Mouse (Mus musculus) MEL (cell line): ENCODE results near the gene Ppp1r15a.

Experiments
- CTCF ChIP-seq, 3 experiments: IDR thresholded peaks in 2 of 3; conservative IDR thresholded peaks in 1 of 3; 2 replicates each; pipeline ENCODE4 v1.5.1; 2011 to 2012; ENCODE audit warnings: low read length in 3 of 3, low read depth in 2 of 3, mild to moderate bottlenecking in 2 of 3, improper control_type of control experiment in 1 of 3, inconsistent platforms in 1 of 3, mixed read lengths in 1 of 3, moderate library complexity in 1 of 3; ENCODE audit not compliant: control insufficient read depth in 1 of 3, insufficient read depth in 1 of 3, poor library complexity in 1 of 3, severe bottlenecking in 1 of 3
- EP300 ChIP-seq, 2 experiments: IDR thresholded peaks; 2 replicates each; pipeline ENCODE4 v1.6.1; 2011; ENCODE audit warnings: improper control_type of control experiment in 2 of 2, low read length in 2 of 2, low read depth in 1 of 2, mild to moderate bottlenecking in 1 of 2
- TCF12 ChIP-seq: IDR thresholded peaks from 2 replicates; pipeline ENCODE4 v1.6.1; 2014; ENCODE audit warnings: low read depth, mild to moderate bottlenecking, inconsistent platforms, low read length, improper control_type of control experiment, moderate library complexity

- no peak for TF ChIP-seq TCF12
- TF ChIP-seq CTCF (IDR thresholded peaks at IDR 0.05 in 2 of 3, conservative IDR thresholded peaks at IDR 0.05 in 1 of 3; ENCODE audit: control insufficient read depth in 1 of 3, insufficient read depth in 1 of 3, low read depth in 2 of 3, low read length in 3 of 3, poor library complexity in 1 of 3, severe bottlenecking in 1 of 3) = no peak
- TF ChIP-seq EP300 (IDR thresholded peaks at IDR 0.05; ENCODE audit: low read depth in 1 of 2, low read length in 2 of 2) = no peak
These were observed 3.0 kb downstream of the Ppp1r15a start for GRCm38 (mm10) chr7:45522957-45523676.
